Mouse (Mus musculus): ENCODE measurements around the gene Fosb.

GRCm38 (mm10) chr7:19268993-19269681 is 40.7 kb downstream of the Fosb start:
- TF ChIP-seq CTCF (IDR thresholded peaks at IDR 0.05; ENCODE audit: low read depth) = no peak
- no peak for TF ChIP-seq EP300 (IDR thresholded peaks at IDR 0.05; ENCODE audit: low read depth)
